Mouse (Mus musculus): ENCODE measurements at regions not wholly inside any gene's neighbourhood (a gene's known extent, or its start where the extent isn't known, plus 50 kb on each side); places are given as distances from the start of the nearest gene placed in this dataset.

DNA sequence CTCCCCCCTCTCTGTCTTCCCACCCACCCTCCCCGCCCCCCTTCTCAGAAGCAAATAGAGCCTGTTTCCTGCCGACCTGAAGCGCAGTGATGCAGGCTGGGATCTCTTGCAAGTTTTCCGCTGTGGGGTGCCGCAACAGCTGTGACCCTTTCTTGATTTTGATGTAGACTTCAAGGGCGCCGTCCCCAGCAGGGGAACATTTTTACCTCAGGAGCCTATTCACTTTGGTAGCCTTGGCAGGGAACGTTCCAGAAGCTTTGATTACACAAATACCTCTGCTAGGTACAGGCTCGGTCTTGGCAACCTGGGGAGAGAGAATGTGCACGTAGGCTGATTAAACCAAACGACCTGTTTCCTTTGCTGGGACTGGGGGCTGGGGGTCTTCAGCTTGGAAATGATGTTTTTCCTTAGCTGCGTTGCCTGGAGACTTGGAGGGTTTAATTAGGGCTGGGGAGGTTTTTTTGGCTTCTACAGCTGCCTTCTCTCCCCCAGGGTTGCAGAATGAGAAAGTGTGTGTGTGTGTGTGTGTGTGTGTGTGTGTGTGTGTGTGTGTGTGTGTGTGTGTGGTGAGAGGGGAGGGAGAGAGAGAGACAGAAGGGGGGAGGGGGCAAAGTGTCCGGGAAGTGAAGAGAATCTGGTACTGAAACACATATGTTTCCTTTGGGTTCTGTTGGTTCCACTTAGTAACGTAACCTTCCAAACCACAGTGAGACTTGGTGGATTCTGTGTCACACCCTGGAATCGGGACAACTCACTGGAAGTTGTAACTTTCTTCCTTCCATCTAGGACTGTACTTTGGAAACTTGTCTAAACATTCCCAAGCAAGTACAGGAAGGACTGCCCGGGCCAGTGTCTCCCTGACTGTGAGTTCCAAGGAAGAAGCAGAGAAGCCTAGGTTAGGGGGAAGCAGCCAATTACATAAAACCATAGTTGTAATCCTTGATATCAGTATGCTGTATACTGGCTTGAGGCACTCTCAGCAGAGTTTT, 138.9 kb downstream of the Tm2d1 start:
- H3K9me3 ChIP-seq (ENCODE audit: control insufficient read depth, insufficient read depth, low read depth, low read length) = no peaks in the 10 kb centered on the region
- TF ChIP-seq HCFC1 (IDR thresholded peaks at IDR 0.05; ENCODE audit: borderline replicate concordance, insufficient read depth, low read length) (no peak), ZC3H11A (IDR thresholded peaks at IDR 0.05; ENCODE audit: borderline replicate concordance, low read depth, low read length) (no peak)
- no peak overlapping the region; the same call in 1 of the 2 replicates for H3K9ac ChIP-seq (ENCODE audit: insufficient read depth, low read depth, low read length, poor library complexity, severe bottlenecking)
- in situ Hi-C loops (cut with MboI; ENCODE audit: low sequenced_read_pairs in 2 of 2, unreplicated experiment in 2 of 2) = no loop called here
- H3K4me3 ChIP-seq (ENCODE audit: insufficient read depth in 1 of 2, low read depth in 1 of 2, low read length in 2 of 2, poor library complexity in 1 of 2, severe bottlenecking in 1 of 2) = peak overlapping the region in 1 of 2 experiments; percentile 37; a peak in 2 of 4 replicates
- H3K4me1 ChIP-seq (ENCODE audit: control insufficient read depth in 2 of 2, insufficient read depth in 2 of 2, low read length in 2 of 2, poor library complexity in 1 of 2) = peaks cover 2 to 11% of the 10 kb centered on the region in 2 experiments; a peak in 3 of 4 replicates
- peak; percentile 39 for DNase-seq (ENCODE audit: low read depth, low spot score)
- no peaks in the 10 kb centered on the region for H3K36me3 ChIP-seq (ENCODE audit: control insufficient read depth, insufficient read depth, low read length, poor library complexity, severe bottlenecking)
- peak overlapping the region; percentile 49 for H3K27ac ChIP-seq (ENCODE audit: insufficient read depth, low read depth, low read length, poor library complexity, severe bottlenecking)

DNA sequence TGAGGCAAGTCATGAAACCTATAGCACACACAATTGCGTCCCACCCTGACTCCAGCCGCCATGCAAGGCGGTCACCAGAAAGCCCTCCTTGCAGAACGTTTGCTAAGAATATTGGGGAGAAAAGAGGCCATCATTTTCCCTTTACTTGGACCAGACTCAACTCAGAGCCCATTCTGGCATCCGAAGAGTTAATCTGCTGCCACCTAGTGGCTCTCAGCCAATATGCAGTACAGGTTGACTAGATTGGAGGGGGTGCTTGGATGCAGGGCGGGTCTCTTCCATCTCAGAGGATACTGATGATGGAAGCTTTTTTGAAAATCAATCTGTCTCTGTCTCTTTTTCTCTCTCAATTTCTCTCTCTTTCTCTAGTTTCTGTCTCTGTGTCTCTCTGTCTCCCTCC, 139.6 kb downstream of the Tm2d1 start:
- in situ Hi-C loops (cut with MboI; ENCODE audit: low sequenced_read_pairs in 2 of 2, unreplicated experiment in 2 of 2) = no loop called here
- H3K27ac ChIP-seq (ENCODE audit: insufficient read depth, low read depth, low read length, poor library complexity, severe bottlenecking) = no peak overlapping the region
- TF ChIP-seq HCFC1 (IDR thresholded peaks at IDR 0.05; ENCODE audit: borderline replicate concordance, insufficient read depth, low read length) (no peak), ZC3H11A (IDR thresholded peaks at IDR 0.05; ENCODE audit: borderline replicate concordance, low read depth, low read length) (peak; percentile 62; the same call in 1 of the 2 replicates), MAFK (IDR thresholded peaks at IDR 0.05; ENCODE audit: insufficient read depth, low read depth, low read length) (no peak), ZNF384 (IDR thresholded peaks at IDR 0.05; ENCODE audit: low read depth, low read length) (no peak), CHD2 (IDR thresholded peaks at IDR 0.05; ENCODE audit: low read depth, low read length) (0 out of 2 replicates have a peak, but pooled peaks have one; percentile 7)

DNA sequence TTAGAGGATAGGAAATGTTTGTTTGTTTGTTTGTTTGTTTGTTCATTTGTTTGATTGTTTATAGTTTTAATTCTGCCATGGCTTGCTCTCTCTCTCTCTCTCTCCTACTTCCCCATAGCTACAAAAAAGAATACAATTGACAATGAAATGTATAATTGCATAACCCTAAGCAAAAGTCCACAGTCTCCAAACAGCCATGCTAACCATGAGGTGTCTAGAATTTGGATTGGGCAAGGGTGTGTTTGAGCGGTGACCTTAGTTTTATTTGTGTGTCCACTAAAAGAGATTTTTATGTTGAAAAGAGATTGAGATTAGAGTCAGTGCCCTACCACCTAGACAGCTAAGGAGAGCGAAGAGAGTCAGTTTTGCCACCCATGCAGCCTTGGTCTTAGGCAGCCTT, 141.2 kb downstream of the Tm2d1 start:
- no peak for TF ChIP-seq CHD2 (IDR thresholded peaks at IDR 0.05; ENCODE audit: low read depth, low read length)
- no peak for TF ChIP-seq MAFK (IDR thresholded peaks at IDR 0.05; ENCODE audit: insufficient read depth, low read depth, low read length)
- no peak for TF ChIP-seq ZNF384 (IDR thresholded peaks at IDR 0.05; ENCODE audit: low read depth, low read length)
- TF ChIP-seq HCFC1 (IDR thresholded peaks at IDR 0.05; ENCODE audit: borderline replicate concordance, insufficient read depth, low read length) = no peak
- no peak for TF ChIP-seq ZC3H11A (IDR thresholded peaks at IDR 0.05; ENCODE audit: borderline replicate concordance, low read depth, low read length)
- Histone ChIP-seq H3K4me3 (ENCODE audit: insufficient read depth in 1 of 2, low read depth in 1 of 2, low read length in 2 of 2, poor library complexity in 1 of 2, severe bottlenecking in 1 of 2) (no peak overlapping the region), H3K27ac (ENCODE audit: insufficient read depth, low read depth, low read length, poor library complexity, severe bottlenecking) (no peak overlapping the region)

More for the DNA sequence above, 139.6 kb downstream of the Tm2d1 start:
- Histone ChIP-seq H3K36me3 (ENCODE audit: control insufficient read depth, insufficient read depth, low read length, poor library complexity, severe bottlenecking) (no peaks in the 10 kb centered on the region), H3K4me3 (ENCODE audit: insufficient read depth in 1 of 2, low read depth in 1 of 2, low read length in 2 of 2, poor library complexity in 1 of 2, severe bottlenecking in 1 of 2) (no peak overlapping the region), H3K9me3 (ENCODE audit: control insufficient read depth, insufficient read depth, low read depth, low read length) (no peaks in the 10 kb centered on the region), H3K9ac (ENCODE audit: insufficient read depth, low read depth, low read length, poor library complexity, severe bottlenecking) (no peak overlapping the region), H3K4me1 (ENCODE audit: control insufficient read depth in 2 of 2, insufficient read depth in 2 of 2, low read length in 2 of 2, poor library complexity in 1 of 2) (peaks cover 2 to 11% of the 10 kb centered on the region in 2 experiments; a peak in 3 of 4 replicates)
- DNase-seq (ENCODE audit: low read depth, low spot score) = peak; percentile 77

DNA sequence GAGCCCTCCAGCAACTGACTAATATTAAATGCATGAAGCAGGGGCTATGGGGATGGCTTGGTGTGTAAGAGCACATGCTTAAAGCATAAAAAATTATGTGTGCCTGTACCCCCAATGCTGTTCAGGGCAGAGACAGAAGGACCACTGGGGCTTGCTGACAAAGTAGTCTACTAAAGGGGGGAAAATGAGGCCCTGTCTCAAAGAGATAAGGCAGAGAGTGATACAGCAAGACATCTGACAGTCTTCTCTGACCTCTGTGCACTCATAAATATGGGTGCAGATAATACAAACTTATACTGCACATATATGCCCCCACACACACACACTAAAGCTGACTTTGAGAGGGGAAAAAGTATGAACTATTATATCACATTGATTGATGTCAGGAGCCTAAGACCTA, 142.8 kb downstream of the Tm2d1 start:
- Histone ChIP-seq H3K9me3 (ENCODE audit: control insufficient read depth, insufficient read depth, low read depth, low read length) (no peaks in the 10 kb centered on the region), H3K4me1 (ENCODE audit: control insufficient read depth in 2 of 2, insufficient read depth in 2 of 2, low read length in 2 of 2, poor library complexity in 1 of 2) (peaks cover 2 to 11% of the 10 kb centered on the region in 2 experiments; a peak in 3 of 4 replicates), H3K27ac (ENCODE audit: insufficient read depth, low read depth, low read length, poor library complexity, severe bottlenecking) (no peak overlapping the region), H3K36me3 (ENCODE audit: control insufficient read depth, insufficient read depth, low read length, poor library complexity, severe bottlenecking) (no peaks in the 10 kb centered on the region), H3K9ac (ENCODE audit: insufficient read depth, low read depth, low read length, poor library complexity, severe bottlenecking) (no peak overlapping the region), H3K4me3 (ENCODE audit: insufficient read depth in 1 of 2, low read depth in 1 of 2, low read length in 2 of 2, poor library complexity in 1 of 2, severe bottlenecking in 1 of 2) (no peak overlapping the region)
- in situ Hi-C loops (cut with MboI; ENCODE audit: low sequenced_read_pairs in 2 of 2, unreplicated experiment in 2 of 2) = no loop called here
- no peak for DNase-seq (ENCODE audit: low read depth, low spot score)
- TF ChIP-seq MAFK (IDR thresholded peaks at IDR 0.05; ENCODE audit: insufficient read depth, low read depth, low read length) = no peak
- no peak for TF ChIP-seq ZNF384 (IDR thresholded peaks at IDR 0.05; ENCODE audit: low read depth, low read length)
- TF ChIP-seq HCFC1 (IDR thresholded peaks at IDR 0.05; ENCODE audit: borderline replicate concordance, insufficient read depth, low read length) = no peak
- no peak for TF ChIP-seq ZC3H11A (IDR thresholded peaks at IDR 0.05; ENCODE audit: borderline replicate concordance, low read depth, low read length)
- TF ChIP-seq CHD2 (IDR thresholded peaks at IDR 0.05; ENCODE audit: low read depth, low read length) = no peak

More for the DNA sequence above, 141.2 kb downstream of the Tm2d1 start:
- H3K36me3 ChIP-seq (ENCODE audit: control insufficient read depth, insufficient read depth, low read length, poor library complexity, severe bottlenecking) = no peaks in the 10 kb centered on the region
- in situ Hi-C loops (cut with MboI; ENCODE audit: low sequenced_read_pairs in 2 of 2, unreplicated experiment in 2 of 2) = no loop called here
- peaks cover 2 to 11% of the 10 kb centered on the region in 2 experiments; a peak in 3 of 4 replicates for H3K4me1 ChIP-seq (ENCODE audit: control insufficient read depth in 2 of 2, insufficient read depth in 2 of 2, low read length in 2 of 2, poor library complexity in 1 of 2)
- H3K9ac ChIP-seq (ENCODE audit: insufficient read depth, low read depth, low read length, poor library complexity, severe bottlenecking) = no peak overlapping the region
- no peaks in the 10 kb centered on the region for H3K9me3 ChIP-seq (ENCODE audit: control insufficient read depth, insufficient read depth, low read depth, low read length)
- no peak for DNase-seq (ENCODE audit: low read depth, low spot score)
